Mouse (Mus musculus): ENCODE results near the gene Uvrag.
"Not testable (repeated sequence)": the region's sequence is repeated elsewhere in the genome, so short reads cannot be mapped to it uniquely, and the experiment has no call there.

The Uvrag gene

GRCm38 (mm10) chr7:98985935-98986334 is 155.0 kb downstream of the Uvrag start:
- no peak for DNase-seq (ENCODE audit: inconsistent age in 2 of 2, low spot score in 1 of 2)

GRCm38 (mm10) chr7:98985489-98985888 is 155.5 kb downstream of the Uvrag start:
- no peak for DNase-seq (ENCODE audit: inconsistent age in 2 of 2, low spot score in 1 of 2)

GRCm38 (mm10) chr7:98984319-98984718 is 156.6 kb downstream of the Uvrag start:
- no peak for DNase-seq (ENCODE audit: inconsistent age in 2 of 2, low spot score in 1 of 2)

GRCm38 (mm10) chr7:98983058-98983457 is 157.9 kb downstream of the Uvrag start:
- no peak for DNase-seq (ENCODE audit: inconsistent age in 2 of 2, low spot score in 1 of 2)

- DNase-seq (ENCODE audit: inconsistent age in 2 of 2, low spot score in 1 of 2): no peak
Observed at GRCm38 (mm10) chr7:98981423-98981822, 159.5 kb downstream of the Uvrag start.

- DNase-seq (ENCODE audit: inconsistent age in 2 of 2, low spot score in 1 of 2): peak in 1 of 2 experiments; percentile 31
Observed at GRCm38 (mm10) chr7:98976839-98977457, 164.0 kb downstream of the Uvrag start.

GRCm38 (mm10) chr7:98974590-98974989 is 166.4 kb downstream of the Uvrag start:
- no peak for DNase-seq (ENCODE audit: inconsistent age in 2 of 2, low spot score in 1 of 2)

GRCm38 (mm10) chr7:98970721-98971120 is 170.2 kb downstream of the Uvrag start:
- DNase-seq (ENCODE audit: inconsistent age in 2 of 2, low spot score in 1 of 2): no peak

- no peak for DNase-seq (ENCODE audit: inconsistent age in 2 of 2, low spot score in 1 of 2)
Observed at GRCm38 (mm10) chr7:98968741-98969395, 172.1 kb downstream of the Uvrag start.

- no peak for DNase-seq (ENCODE audit: inconsistent age in 2 of 2, low spot score in 1 of 2)
Observed at GRCm38 (mm10) chr7:98968082-98968674, 172.8 kb downstream of the Uvrag start.

- no peak for DNase-seq (ENCODE audit: inconsistent age in 2 of 2, low spot score in 1 of 2)
Observed at GRCm38 (mm10) chr7:98967672-98968071, 173.3 kb downstream of the Uvrag start.

- not testable (repeated sequence) for DNase-seq (ENCODE audit: inconsistent age in 2 of 2, low spot score in 1 of 2)
Observed at GRCm38 (mm10) chr7:98963581-98963980, 177.4 kb downstream of the Uvrag start.

- DNase-seq (ENCODE audit: inconsistent age in 2 of 2, low spot score in 1 of 2): peak; percentile 71 to 90
Observed at GRCm38 (mm10) chr7:98962547-98963311, 178.2 kb downstream of the Uvrag start.

GRCm38 (mm10) chr7:98962074-98962473 is 178.9 kb downstream of the Uvrag start:
- DNase-seq (ENCODE audit: inconsistent age in 2 of 2, low spot score in 1 of 2): no peak

- DNase-seq (ENCODE audit: inconsistent age in 2 of 2, low spot score in 1 of 2): no peak
Observed at GRCm38 (mm10) chr7:98960274-98960673, 180.7 kb downstream of the Uvrag start.

- no peak for DNase-seq (ENCODE audit: inconsistent age in 2 of 2, low spot score in 1 of 2)
Observed at GRCm38 (mm10) chr7:98959246-98959645, 181.7 kb downstream of the Uvrag start.

GRCm38 (mm10) chr7:98958172-98958571 is 182.8 kb downstream of the Uvrag start:
- DNase-seq (ENCODE audit: inconsistent age in 2 of 2, low spot score in 1 of 2): no peak

- no peak for DNase-seq (ENCODE audit: inconsistent age in 2 of 2, low spot score in 1 of 2)
Observed at GRCm38 (mm10) chr7:98957111-98957741, 183.7 kb downstream of the Uvrag start.

GRCm38 (mm10) chr7:98956609-98957008 is 184.3 kb downstream of the Uvrag start:
- DNase-seq (ENCODE audit: inconsistent age in 2 of 2, low spot score in 1 of 2): no peak

GRCm38 (mm10) chr7:98953649-98954048 is 187.3 kb downstream of the Uvrag start:
- no peak for DNase-seq (ENCODE audit: inconsistent age in 2 of 2, low spot score in 1 of 2)

GRCm38 (mm10) chr7:98944986-98945385 is 196.0 kb downstream of the Uvrag start:
- no peak for DNase-seq (ENCODE audit: inconsistent age in 2 of 2, low spot score in 1 of 2)

Measured in adrenal gland, adult (tissue).